Mouse (Mus musculus): ENCODE data around the gene Fzd1. TPM values are rescaled to one million over a fixed set of nuclear protein-coding genes. Genes with fewer than 3 reads are reported as not detected.
A peak's percentile ranks its signal among the peaks of the same experiment; 100 is the strongest.

The Fzd1 gene
- total RNA-seq (2022) = 1 to 10 TPM; 1.3 to 3.6 (median 1.6) TPM

GRCm38 (mm10) chr5:4757902-4758301, at the start of gene Fzd1:
Gene Fzd1, minus strand, starts transcription at chr5:4758035.
- DNase-seq (ENCODE audit: low spot score in 2 of 2) = peak; percentile 73 to 81

DNA sequence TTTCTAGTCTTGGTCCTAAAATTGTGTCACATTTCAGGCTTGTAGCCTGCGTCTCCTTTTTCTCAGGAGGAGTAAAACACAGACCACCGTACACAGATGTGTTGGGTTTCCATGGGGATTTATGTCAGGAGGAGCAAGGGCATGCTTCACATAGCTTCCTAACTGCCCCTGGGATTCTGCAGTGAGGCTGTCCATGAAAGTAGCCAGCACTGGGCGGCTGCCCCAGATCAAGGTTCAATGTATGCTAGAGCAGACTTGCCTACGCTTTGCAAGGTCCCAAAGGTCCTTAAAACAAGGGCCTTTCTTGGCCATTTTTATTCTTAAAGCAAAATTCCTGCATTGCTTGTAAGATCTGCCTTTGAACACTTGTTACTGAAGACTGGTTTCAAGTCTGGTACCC, 47.4 kb upstream of the Fzd1 start:
- no peak for DNase-seq (ENCODE audit: low spot score in 2 of 2)

GRCm38 (mm10) chr5:4803708-4804107, 45.9 kb upstream of the Fzd1 start:
- no peak for DNase-seq (ENCODE audit: low spot score in 2 of 2)

- no peak for DNase-seq (ENCODE audit: low spot score in 2 of 2)
These were observed 44.1 kb upstream of the Fzd1 start for GRCm38 (mm10) chr5:4801971-4802370.

DNA sequence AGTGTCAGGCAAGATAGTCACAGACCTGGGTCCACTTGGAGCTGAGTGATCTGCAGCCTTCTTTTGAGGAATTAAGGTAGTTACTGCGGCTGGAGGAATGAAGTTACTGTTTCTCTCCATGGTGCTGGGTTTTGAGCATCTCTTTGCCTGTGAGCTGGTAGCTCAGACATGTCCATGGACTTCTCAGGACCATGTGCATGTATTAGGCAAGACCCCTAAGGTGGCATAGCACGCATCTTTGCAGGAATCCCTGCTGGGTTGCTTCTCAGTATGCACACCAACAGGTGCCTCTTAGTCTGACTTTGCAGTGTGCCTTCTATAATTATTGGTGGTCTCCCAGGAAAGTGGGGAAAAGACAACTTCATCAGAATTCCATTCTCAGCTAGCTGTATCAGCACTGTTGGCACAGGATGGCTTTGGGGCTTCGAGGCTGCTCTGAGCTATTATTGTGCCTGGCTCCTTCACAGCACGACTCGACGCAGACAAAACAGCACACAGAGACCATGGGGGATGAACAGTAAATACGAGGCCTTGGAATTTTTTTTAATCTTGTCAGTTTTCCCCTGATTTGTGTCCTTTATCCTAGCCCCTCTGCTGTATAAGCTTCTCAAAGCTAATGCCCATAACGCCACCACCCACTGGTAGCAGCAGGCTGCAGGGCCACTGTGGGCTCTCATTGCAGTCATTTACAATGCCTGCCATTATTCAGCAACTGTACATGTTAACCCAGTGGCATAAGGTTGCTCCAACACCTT, 43.4 kb upstream of the Fzd1 start:
- no peak for DNase-seq (ENCODE audit: low spot score in 2 of 2)

- DNase-seq (ENCODE audit: low spot score in 2 of 2) = no peak
These were observed 33.4 kb upstream of the Fzd1 start for GRCm38 (mm10) chr5:4791219-4791618.

- DNase-seq (ENCODE audit: low spot score in 2 of 2) = no peak
These were observed 32.4 kb upstream of the Fzd1 start for GRCm38 (mm10) chr5:4790265-4790664.

DNA sequence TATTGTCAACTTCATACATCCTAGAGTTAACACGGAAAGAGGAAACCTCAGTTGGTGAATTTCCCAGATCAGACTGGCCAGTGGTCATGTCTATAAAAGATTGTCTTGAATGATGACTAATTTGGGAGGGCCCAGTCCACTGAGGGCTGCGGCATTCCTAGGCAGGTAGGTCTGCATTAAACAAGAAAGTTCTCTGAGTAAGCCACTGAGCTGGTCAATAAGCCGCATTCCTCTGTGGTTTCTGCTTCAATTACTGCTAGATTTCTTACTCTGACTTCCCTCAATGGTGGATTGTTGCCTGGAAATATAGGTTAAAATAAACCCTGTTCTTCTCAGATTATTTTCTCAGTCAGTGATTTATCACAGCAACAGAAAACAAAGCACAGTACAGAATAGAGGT, 30.6 kb upstream of the Fzd1 start:
- DNase-seq (ENCODE audit: low spot score in 2 of 2) = no peak

DNA sequence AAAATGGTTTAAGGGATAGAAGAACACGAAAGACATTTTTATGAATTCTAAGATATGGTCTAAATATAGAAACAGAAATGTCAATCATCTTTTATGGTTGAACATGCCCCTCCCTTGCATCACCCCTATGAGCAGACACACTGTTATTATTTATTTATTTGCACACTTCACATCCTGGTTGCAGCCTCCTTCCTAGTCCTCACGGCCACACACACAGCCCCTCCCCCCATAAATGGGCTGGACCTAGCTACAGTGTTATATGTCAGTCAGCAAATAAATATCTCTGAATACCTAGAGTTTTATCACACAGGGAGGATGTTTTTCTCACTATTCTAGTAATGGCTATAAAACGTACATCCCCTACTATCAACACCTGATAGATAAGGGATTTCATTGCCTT, 29.0 kb upstream of the Fzd1 start:
- no peak for DNase-seq (ENCODE audit: low spot score in 2 of 2)

GRCm38 (mm10) chr5:4778274-4778673, 20.4 kb upstream of the Fzd1 start:
- DNase-seq (ENCODE audit: low spot score in 2 of 2) = no peak

DNA sequence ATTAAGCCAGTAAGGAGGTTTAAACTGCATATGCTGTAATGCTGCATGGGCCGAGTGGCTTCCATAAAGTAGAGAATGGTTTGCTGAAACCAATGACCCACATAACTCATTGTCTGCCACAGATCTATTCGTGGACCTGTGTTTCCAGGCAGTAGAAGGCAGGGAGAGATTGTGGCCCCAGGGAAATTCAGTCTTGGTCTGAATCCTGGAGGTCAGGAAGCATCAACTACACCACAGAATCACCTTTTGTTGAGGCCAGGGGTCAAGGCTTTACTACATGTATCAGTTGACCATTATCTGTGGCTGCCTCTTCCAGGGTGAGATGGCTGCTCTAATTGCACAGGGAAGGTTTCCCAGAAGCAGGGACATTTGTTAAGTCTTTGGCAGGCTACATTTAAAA, 18.7 kb upstream of the Fzd1 start:
- DNase-seq (ENCODE audit: low spot score in 2 of 2) = no peak

DNA sequence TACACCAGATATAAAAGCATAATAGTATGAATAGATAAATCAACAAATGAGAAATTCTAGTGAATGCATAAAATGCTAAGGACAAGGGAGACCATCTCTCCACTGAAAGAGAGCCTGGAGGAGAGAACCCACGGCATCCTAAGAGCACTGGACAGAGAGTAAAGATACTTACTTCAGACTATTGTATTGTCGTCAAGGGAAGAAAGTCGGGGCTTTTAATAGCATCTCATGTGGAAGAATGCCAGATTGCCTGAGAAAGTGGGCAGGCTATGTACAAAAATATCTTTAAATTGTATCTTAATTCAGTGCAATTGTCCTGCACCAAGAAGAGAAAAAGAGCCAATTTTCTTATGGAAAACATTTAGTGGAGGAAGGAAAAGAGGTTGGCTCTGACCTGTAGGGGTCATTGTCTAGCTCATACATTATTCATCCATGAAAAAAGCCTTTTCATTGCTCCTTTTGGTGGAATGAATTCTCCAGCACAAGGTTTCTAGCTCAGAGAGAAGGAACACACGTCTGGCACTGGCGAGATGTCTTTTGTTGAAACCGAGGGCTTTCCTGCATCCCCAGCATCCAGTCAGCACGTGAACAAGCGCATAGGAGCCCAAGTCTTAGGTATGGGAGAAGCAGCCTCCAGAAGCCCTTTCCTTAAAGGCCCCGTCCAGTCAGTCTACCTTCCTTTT, 15.4 kb upstream of the Fzd1 start:
- DNase-seq (ENCODE audit: low spot score in 2 of 2) = no peak

DNA sequence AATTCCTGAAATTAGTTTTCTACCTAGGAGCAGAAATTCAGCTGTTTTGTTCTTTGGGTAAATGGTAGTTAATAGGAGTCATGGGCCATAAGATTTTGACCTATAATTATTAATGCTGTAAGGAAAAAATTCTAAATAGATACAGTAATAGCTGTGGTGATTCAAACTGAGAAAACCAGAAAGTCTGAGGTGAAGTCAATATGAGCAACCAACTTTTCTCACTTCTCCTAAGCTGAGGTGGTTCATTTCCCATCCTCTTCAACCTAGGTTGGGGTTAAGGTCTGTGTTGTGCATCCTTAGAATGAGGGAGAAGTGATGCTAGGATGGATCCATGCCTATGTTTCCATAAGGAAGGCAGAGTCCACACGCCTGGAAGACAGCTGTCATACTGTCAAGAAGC, 12.8 kb upstream of the Fzd1 start:
- no peak for DNase-seq (ENCODE audit: low spot score in 2 of 2)

GRCm38 (mm10) chr5:4767896-4768295, 10.1 kb upstream of the Fzd1 start:
- DNase-seq (ENCODE audit: low spot score in 2 of 2) = no peak

DNA sequence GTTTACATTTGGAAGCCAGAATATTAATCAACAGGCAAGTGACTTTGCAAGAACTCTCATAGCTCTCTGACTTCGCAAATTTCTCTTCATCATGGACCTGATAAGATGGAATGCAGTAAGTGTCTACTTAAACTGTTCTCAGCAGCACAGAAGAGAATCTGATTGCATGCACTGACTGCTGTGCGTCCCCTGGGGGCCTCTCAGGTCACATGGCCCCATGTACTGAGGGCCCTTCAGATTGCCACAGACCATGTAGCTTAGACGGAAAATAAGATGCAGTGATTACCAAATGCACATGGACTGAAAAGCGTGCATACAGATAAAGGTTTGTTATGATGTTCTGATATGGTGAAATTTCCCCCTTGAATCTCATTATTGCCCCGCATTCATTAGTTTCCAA, 8.9 kb upstream of the Fzd1 start:
- no peak for DNase-seq (ENCODE audit: low spot score in 2 of 2)

DNA sequence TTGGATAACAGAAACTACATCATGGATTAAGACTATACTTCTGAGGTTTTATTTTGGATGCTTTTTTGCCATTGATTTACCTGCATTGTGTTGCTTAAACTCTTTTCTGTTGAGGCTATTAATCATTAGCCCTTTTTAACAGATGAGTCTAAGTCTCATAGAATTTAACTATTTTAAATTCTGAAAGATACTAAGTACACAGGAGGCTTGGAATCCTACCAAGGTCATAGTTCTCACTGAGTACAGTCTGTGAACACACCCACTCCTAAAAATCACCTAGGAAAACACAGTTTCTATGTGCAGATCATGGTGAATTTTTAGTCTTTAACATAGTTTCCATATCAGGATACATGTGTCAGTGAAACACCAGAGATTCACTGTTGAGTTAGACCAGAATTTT, 4.1 kb upstream of the Fzd1 start:
- no peak for DNase-seq (ENCODE audit: low spot score in 2 of 2)

DNA sequence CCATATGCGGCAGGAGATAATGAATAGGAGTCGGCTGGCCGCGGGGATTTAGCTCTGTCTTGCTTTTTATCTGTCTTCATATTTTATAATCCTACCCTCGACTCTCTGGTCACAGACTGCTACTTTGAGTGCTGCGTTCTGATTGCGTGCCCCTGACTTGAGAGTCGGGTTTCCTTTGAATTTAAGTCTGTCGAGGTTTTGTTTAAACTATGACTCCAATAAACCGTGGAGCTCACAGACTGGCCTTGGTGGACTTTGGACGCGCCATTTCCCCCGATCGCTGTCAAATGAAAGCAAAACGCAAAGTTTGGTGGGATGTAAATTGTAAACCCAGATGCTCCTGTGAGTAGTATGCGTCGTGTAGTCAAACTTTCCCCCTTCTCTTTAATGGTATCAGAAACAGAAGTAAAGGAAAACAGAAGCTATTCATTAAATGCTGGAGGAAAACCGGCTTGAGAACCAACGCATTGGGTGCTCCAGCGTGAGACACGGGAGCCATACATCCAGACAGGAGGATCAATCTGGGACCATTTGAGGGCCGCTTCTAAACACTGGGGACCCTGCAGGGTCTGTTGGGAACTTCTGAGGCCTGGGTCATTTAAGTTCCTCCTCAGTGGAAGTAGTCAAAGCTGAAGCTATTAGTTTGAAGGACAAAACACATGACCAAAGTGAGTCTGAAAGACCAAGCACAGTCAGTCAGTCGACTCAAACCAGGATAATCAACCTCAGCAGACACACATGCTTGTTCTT, 671 bp upstream of the Fzd1 start:
- no peak for DNase-seq (ENCODE audit: low spot score in 2 of 2)

DNA sequence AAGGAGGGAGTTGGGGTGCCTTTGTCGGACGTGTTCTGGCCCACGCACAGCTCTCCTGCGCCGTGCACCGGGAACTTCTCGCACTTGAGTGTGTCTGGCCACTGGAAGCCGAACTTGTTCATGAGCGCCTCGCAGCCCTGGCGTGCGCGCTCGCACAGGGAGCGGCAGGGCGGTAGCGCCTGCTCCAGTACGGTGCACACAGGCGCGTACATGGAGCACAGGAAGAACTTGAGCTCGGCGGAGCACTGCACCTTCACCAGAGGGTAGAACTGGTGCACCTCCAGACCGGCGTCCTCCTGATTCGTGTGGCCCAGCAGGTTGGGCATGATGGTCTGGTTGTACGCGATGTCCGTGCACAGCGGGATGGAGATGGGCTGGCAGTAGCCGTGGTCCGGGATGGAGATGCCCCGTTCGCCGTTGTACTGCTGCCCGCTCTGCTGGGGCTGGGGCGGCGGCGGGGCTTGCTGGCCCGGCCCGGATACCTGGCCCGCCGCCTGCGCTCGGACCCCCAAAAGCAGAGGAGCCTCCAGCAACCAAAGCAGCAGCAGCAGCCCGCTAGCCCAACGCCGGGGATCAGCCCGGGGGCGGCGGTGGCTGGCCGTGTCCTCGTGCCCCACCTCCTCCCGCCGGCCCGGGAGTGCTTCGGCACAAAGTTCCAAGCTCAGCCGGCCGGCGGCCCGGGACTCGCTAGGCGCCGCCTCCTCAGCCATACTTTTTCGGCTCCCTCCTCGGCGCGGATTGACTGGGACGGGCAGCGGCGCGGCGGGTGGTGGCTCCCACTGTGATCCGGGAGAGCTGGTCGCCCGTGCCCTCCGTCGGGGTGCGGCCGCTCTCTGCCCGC, 744 bp downstream of the Fzd1 start:
- DNase-seq (ENCODE audit: low spot score in 2 of 2) = peak; percentile 12 to 17

GRCm38 (mm10) chr5:4756001-4756681, 1.7 kb downstream of the Fzd1 start:
- peak in 1 of 2 experiments; percentile 6 for DNase-seq (ENCODE audit: low spot score in 2 of 2)

GRCm38 (mm10) chr5:4755326-4755725, 2.5 kb downstream of the Fzd1 start:
- DNase-seq (ENCODE audit: low spot score in 2 of 2) = no peak

Data from gastrocnemius, adult 8-10 months (tissue).